Mouse (Mus musculus) macrophage (primary cell): Measurements from ENCODE around the gene Plekhj1. TPM values are rescaled to one million over a fixed set of nuclear protein-coding genes. Genes with fewer than 3 reads are reported as not detected.

ENCODE experiments used
- H3K27ac ChIP-seq: fragments of 350-480 bp; formaldehyde crosslinking; 2 replicates; pipeline ENCODE4 v1.9.0; 2021
- H3K36me3 ChIP-seq: fragments of 350-480 bp; formaldehyde crosslinking; 2 replicates; pipeline ENCODE4 v1.9.0; 2021; ENCODE audit errors: inconsistent target
- H3K4me3 ChIP-seq: fragments of 350-480 bp; formaldehyde crosslinking; 2 replicates; pipeline ENCODE4 v1.9.0; 2021; ENCODE audit errors: inconsistent target
- H3K79me2 ChIP-seq: fragments of 350-480 bp; formaldehyde crosslinking; 2 replicates; pipeline ENCODE4 v1.9.0; 2021; ENCODE audit errors: inconsistent target
- WGBS: methylation state at CpG from one replicate; pipeline ENCODE4 v1.1.7; 2026; ENCODE audit warnings: inconsistent platforms; ENCODE audit not compliant: missing documents; 5-methylcytosine and 5-hydroxymethylcytosine counted together
- polyA plus RNA-seq: library from polyadenylated mRNA; stranded (reverse); fragments of 250-400 nt; gene quantifications from 3 replicates; pipeline ENCODE4 v1.2.4, GENCODE M21; 2018; ENCODE audit warnings: inconsistent platforms

The Plekhj1 gene
- polyA plus RNA-seq, 1 experiment from 2014 or later = 24.5 TPM

GRCm38 (mm10) chr10:80761821-80762220, 36.6 kb downstream of the Plekhj1 start:
- Histone ChIP-seq H3K36me3 (peaks cover 18% of the 10 kb centered on the region), H3K4me3 (no peak overlapping the region), H3K79me2 (peaks cover 96% of the 10 kb centered on the region), H3K27ac (no peak overlapping the region)
- WGBS = 88% methylated on average over 3 of the region's 3 CpGs

DNA sequence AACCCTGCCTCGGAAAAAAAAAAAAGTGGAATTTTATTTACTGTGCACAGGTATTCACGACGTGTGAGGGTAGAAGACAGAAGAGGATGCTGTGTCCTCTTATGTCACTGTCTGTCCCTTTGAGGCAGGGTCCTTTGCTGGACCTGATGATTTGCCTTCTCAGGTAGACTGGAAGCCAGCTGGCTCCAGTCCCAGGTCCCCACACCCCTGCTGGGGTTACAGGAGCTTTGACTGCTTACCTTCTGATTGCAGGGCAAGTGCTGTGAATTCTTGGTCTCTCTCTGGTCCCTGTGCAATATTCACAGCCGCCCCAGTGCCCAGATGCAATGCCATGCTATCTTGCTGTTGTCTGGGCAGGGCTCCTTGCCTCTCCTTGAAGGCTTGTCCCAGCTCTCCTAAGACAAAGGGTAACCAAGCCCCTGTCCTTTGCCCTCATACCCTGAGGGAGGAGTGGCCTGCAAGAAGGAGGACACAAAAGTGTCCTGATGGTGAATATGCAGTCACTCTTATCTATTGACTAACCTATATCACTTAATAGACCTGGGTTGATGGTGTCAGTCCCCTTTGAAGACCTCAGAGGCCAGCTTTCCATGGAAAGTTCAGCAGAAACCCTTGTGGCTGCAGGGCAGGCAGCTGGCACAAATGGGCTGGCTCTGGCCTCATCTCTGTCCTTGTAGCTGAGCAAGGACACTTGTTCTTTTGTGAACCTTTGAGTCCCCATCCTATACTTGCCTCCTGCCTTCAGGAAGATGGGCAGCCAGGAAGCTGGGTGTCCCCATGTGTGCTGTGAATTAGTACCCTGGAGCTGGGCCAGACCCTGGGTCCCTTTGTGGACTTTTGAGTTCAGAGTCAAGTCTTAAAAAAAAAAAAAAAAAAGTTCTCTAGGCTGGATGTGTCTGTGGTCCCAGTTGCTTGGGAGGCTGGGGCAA, 37.6 kb downstream of the Plekhj1 start:
- H3K4me3 ChIP-seq = no peak overlapping the region
- 88% methylated on average over 4 of the region's 4 CpGs for WGBS
- H3K36me3 ChIP-seq = peaks cover 9% of the 10 kb centered on the region; the same call in 1 of the 2 replicates
- no peak overlapping the region for H3K27ac ChIP-seq
- H3K79me2 ChIP-seq = peaks cover 98% of the 10 kb centered on the region

- WGBS = 54% methylated on average over 7 of the region's 7 CpGs
- H3K27ac ChIP-seq = peak overlapping the region; percentile 33
- H3K36me3 ChIP-seq = no peaks in the 10 kb centered on the region
- H3K4me3 ChIP-seq = no peak overlapping the region
- H3K79me2 ChIP-seq = peaks cover 80% of the 10 kb centered on the region
Measured at GRCm38 (mm10) chr10:80758651-80759050, 39.8 kb downstream of the Plekhj1 start.

DNA sequence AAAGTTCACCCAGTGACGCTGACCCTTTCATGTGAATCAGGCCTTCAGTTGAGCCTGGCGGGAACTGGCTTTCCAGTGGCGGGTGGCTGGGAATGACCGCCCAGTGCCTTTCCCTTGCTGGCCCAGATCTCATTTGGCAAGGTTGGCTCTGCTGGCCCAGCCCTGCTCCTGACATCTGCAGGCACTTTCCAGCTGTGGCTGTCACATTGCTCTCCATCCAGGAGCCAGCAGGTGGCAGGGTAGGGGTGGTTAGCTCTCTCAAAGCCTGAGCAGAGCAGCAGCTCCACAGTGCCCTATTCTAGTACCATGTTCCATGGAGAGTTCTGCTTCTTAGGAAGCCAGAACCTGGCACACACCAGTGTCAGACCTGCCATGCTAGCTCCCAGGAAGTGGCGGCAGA, 40.7 kb downstream of the Plekhj1 start:
- peaks cover 73% of the 10 kb centered on the region for H3K79me2 ChIP-seq
- no peaks in the 10 kb centered on the region for H3K36me3 ChIP-seq
- H3K4me3 ChIP-seq = no peak overlapping the region
- H3K27ac ChIP-seq = peak overlapping the region; percentile 33
- whole genome bisulfite sequencing = 80% methylated on average over 5 of the region's 5 CpGs

DNA sequence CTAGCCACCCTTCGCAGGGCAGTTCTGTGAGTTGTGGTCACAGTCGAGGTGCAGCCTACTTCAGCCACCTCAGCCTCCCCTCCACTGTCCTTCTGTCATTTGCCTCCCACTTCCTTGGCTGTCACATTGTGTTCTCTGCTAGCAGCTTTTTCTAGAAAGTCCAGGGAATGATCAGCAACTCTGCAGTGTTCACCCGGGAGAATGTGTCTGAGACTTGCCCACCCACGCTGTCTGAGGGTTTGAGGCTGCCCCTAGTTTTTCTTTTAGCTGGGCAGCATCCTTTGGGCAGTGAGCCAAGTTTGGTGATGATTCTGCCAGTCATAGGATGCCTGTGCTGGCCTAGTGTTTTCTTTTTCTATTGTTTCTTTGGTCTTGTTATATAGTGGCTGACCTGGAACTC, 41.5 kb downstream of the Plekhj1 start:
- no peak overlapping the region for H3K4me3 ChIP-seq
- WGBS = 68% methylated on average over 4 of the region's 4 CpGs
- no peaks in the 10 kb centered on the region for H3K36me3 ChIP-seq
- 0 out of 2 replicates have a peak overlapping the region, but pooled peaks have one; percentile 55 for H3K27ac ChIP-seq
- H3K79me2 ChIP-seq = peaks cover 65% of the 10 kb centered on the region

DNA sequence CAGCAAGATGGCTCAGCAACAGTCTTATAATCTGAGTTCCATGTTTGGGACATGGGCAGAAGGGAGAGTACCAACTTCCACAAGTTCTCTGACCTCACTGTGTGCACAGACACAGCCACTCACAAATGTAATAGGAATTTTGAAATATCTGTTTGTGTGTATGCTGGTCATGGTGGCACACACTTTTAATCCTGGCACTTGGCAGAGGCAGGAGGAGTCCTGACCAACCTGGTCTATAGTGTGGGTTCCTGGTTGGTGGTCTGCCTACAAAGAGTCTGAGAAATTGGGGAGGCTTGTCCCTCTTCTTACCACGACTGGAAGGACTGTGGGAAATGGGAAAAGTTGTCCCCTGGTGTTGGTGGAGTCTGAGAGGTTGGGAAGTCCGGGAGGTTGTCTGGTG, 41.9 kb downstream of the Plekhj1 start:
- WGBS = 66% methylated on average over 2 of the region's 2 CpGs
- Histone ChIP-seq H3K27ac (peak overlapping the region; percentile 55), H3K4me3 (peak overlapping the region; percentile 79), H3K36me3 (no peaks in the 10 kb centered on the region), H3K79me2 (peaks cover 61% of the 10 kb centered on the region)

GRCm38 (mm10) chr10:80756099-80756498, 42.3 kb downstream of the Plekhj1 start:
- Histone ChIP-seq H3K4me3 (peak overlapping the region; percentile 79), H3K79me2 (peaks cover 57% of the 10 kb centered on the region), H3K27ac (peak overlapping the region; percentile 55), H3K36me3 (no peaks in the 10 kb centered on the region)
- 40% methylated on average over 3 of the region's 3 CpGs for WGBS

DNA sequence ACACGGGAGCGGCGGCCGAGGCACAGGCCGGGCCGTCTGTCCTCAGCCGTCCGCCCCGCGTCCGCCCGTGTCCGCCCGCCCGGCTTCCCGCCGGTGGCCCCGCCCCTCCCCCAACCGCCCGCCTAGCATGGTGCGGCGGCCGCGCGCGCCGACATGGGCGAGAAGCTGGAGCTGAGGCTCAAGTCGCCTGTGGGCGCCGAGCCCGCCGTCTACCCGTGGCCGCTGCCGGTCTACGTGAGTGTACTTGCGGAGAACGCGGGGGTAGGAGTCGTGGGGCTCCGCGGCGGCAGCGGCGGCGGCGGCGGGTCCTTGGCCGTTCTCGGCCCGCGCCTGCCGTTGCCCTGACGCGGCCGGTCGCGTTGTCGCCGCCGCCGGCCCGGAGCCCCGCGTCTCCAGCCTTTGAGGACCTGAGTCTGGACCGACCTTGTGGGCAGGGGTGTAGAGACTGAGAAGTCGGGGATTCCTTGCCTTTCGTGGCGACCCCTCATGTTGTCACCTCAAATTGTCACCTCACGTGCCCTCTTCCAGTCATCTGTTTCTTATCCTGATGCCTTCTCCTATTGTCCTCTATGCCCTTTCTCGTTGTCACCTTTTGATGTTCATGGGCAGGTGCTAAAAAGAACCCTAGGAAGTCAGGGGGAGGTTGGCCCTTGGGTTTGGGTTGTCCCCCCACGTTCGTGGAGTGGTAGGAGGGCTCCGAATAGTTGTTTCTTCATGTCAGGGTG, 43.0 kb downstream of the Plekhj1 start:
- Histone ChIP-seq H3K36me3 (no peaks in the 10 kb centered on the region), H3K79me2 (peaks cover 50% of the 10 kb centered on the region), H3K4me3 (peak overlapping the region; percentile 79), H3K27ac (peak overlapping the region; percentile 55)
- WGBS = under 1% methylated on average over 71 of the region's 75 CpGs

DNA sequence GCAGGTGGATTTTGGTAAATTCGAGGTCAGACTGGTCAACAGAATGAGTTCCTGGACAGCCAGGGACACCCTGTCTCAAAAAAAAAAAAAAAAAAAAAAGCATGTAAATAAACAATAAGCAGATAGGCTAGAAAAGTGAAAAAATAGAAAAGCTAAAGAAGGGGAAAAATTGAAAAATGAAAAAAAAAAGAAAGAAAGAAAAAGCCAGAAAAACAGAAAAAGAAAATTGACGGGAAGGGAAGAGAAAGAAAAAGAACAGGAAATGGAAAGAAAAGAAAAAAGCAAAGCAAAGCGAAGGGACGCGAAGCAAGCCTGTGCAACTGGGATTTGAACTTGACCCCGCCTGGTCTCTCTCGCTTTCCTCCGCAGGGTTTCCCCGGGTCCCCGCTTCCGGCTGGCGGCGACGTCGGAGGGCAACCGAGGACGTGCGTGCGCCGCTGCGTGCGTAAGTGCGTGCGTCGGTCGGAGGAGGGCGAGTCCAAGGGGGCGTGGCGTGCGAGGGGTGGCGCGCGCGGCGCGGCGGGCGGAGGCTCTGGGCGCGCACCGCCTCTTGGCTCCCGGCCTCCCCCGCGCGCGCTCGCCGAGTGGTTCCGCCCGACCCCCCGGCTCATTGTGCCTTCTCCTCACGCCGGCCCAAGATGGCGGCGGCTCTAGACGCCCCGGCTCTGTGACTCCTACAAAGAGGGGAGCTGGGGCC, 43.7 kb downstream of the Plekhj1 start, which contains the start of gene Dot1l:
Gene Dot1l, plus strand, starts transcription at position 613 of the 697 bp plus-strand sequence.
- Histone ChIP-seq H3K4me3 (peak within 1 kb of the TSS; percentile 79), H3K27ac (peak within 1 kb of the TSS; percentile 55), H3K79me2 (peaks cover 43% of the 10 kb centered on the region), H3K36me3 (no peaks in the 10 kb centered on the region)
- WGBS = under 1% methylated on average over 56 of the region's 57 CpGs

DNA sequence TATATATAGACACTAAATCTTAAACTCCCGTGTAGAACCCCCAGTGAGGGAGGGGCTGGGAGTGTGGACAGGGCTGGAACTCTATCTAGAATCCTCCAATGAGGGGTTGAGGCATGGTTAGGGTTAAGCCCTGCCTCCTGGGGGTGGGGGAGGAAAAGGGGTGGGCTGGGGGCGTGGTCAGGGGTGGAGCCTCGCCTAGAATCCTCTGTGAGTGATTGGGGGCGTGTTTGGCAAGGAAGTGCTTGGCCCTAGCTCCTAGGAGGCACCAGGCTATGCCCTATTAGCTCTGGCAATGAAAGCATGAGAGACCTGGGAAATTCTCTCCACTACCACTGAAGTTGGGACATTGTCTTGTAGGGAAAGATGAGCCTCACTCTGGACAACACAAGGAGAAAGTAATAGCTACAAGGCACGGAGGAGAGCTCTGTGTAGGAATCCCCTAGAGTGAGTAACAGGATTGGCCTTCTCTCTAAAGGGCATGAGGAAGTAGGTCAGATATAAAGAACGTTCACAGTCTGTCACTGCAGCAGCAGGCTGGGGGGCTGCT, 46.3 kb downstream of the Plekhj1 start:
- Histone ChIP-seq H3K27ac (peak overlapping the region; percentile 91), H3K36me3 (no peaks in the 10 kb centered on the region), H3K4me3 (peak overlapping the region; percentile 8; the same call in 1 of the 2 replicates), H3K79me2 (peaks cover 17% of the 10 kb centered on the region)
- 0% methylated on average over 6 of the region's 6 CpGs for WGBS

GRCm38 (mm10) chr10:80751188-80751832, 47.1 kb downstream of the Plekhj1 start:
- Histone ChIP-seq H3K79me2 (peaks cover 9% of the 10 kb centered on the region), H3K36me3 (no peaks in the 10 kb centered on the region), H3K4me3 (peak overlapping the region; percentile 8; the same call in 1 of the 2 replicates), H3K27ac (peak overlapping the region; percentile 91)
- WGBS = 0% methylated on average over 15 of the region's 16 CpGs

DNA sequence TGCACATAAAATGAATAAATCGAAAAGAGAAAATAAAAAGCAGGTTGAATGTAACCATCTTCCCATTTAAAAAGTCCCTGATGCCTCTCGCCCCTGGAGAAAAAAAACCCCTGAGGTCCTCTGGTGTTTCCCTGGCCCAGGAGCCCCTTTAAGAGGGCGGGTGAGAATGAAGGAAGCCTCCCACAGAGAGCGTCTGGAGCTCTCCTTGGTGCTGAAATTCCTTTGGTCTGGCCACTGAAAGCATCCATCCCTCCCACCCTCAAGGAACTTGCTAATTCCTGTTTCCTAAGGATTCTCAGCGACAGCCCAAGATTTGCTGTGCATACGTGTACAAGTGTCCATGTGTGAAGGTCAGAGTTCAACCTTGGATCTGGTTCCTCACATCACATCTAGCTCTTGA, 49.8 kb downstream of the Plekhj1 start:
- Histone ChIP-seq H3K27ac (no peak overlapping the region), H3K79me2 (no peaks in the 10 kb centered on the region), H3K4me3 (no peak overlapping the region), H3K36me3 (no peaks in the 10 kb centered on the region)
- 14% methylated on average over 6 of the region's 6 CpGs for WGBS

- 18% methylated on average over 3 of the region's 3 CpGs for WGBS
- Histone ChIP-seq H3K4me3 (no peak overlapping the region), H3K36me3 (no peaks in the 10 kb centered on the region), H3K79me2 (no peaks in the 10 kb centered on the region), H3K27ac (no peak overlapping the region)
Measured at GRCm38 (mm10) chr10:80747410-80747809, 51.0 kb downstream of the Plekhj1 start.
